Mouse (Mus musculus) fat pad, adult 2 months (tissue): ENCODE measurements around the gene Arntl2.
A peak's percentile ranks its signal among the peaks of the same experiment; 100 is the strongest.
"Not testable (repeated sequence)": the region's sequence is repeated elsewhere in the genome, so short reads cannot be mapped to it uniquely, and the experiment has no call there.

Experiments
- DNase-seq: peaks from one replicate; pipeline ENCODE4 v3.0.0-alpha.2; 2011; ENCODE audit warnings: low read depth, low spot score; ENCODE audit errors: extremely low read depth

The Arntl2 gene

GRCm38 (mm10) chr6:146795924-146796545 is at the start of gene Arntl2:
TSS of gene Arntl2 (plus strand) at chr6:146796055.
- DNase-seq = peak; percentile 11

- DNase-seq = no peak
Observed at GRCm38 (mm10) chr6:146746577-146746976, 49.3 kb upstream of the Arntl2 start.

- DNase-seq = no peak
Observed at GRCm38 (mm10) chr6:146747057-146747456, 48.8 kb upstream of the Arntl2 start.

GRCm38 (mm10) chr6:146748271-146748670 is 47.6 kb upstream of the Arntl2 start:
- no peak for DNase-seq

- peak; percentile 64 for DNase-seq
Observed at GRCm38 (mm10) chr6:146751671-146752070, 44.2 kb upstream of the Arntl2 start.

- no peak for DNase-seq
Observed at GRCm38 (mm10) chr6:146752178-146752577, 43.7 kb upstream of the Arntl2 start.

- DNase-seq = no peak
Observed at GRCm38 (mm10) chr6:146752612-146753011, 43.2 kb upstream of the Arntl2 start.

- DNase-seq = no peak
Observed at GRCm38 (mm10) chr6:146753560-146754160, 42.2 kb upstream of the Arntl2 start.

GRCm38 (mm10) chr6:146755136-146755535 is 40.7 kb upstream of the Arntl2 start:
- no peak for DNase-seq

- no peak for DNase-seq
Observed at GRCm38 (mm10) chr6:146755679-146756078, 40.2 kb upstream of the Arntl2 start.

GRCm38 (mm10) chr6:146759027-146759426 is 36.8 kb upstream of the Arntl2 start:
- no peak for DNase-seq

- DNase-seq = no peak
Observed at GRCm38 (mm10) chr6:146760022-146760421, 35.8 kb upstream of the Arntl2 start.

- no peak for DNase-seq
Observed at GRCm38 (mm10) chr6:146760736-146761135, 35.1 kb upstream of the Arntl2 start.

- no peak for DNase-seq
Observed at GRCm38 (mm10) chr6:146762264-146762898, 33.5 kb upstream of the Arntl2 start.

GRCm38 (mm10) chr6:146764593-146764992 is 31.3 kb upstream of the Arntl2 start:
- DNase-seq = no peak

- DNase-seq = no peak
Observed at GRCm38 (mm10) chr6:146765270-146765669, 30.6 kb upstream of the Arntl2 start.

GRCm38 (mm10) chr6:146768813-146769404 is 26.9 kb upstream of the Arntl2 start:
- DNase-seq = no peak

- DNase-seq = no peak
Observed at GRCm38 (mm10) chr6:146770005-146770745, 25.7 kb upstream of the Arntl2 start.

- no peak for DNase-seq
Observed at GRCm38 (mm10) chr6:146770808-146771207, 25.0 kb upstream of the Arntl2 start.

GRCm38 (mm10) chr6:146775864-146776263 is 20.0 kb upstream of the Arntl2 start:
- DNase-seq = not testable (repeated sequence)
